Mouse (Mus musculus): Measurements from ENCODE around the gene Iqgap2. TPM values are rescaled to one million over a fixed set of nuclear protein-coding genes. Genes with fewer than 3 reads are reported as not detected.

The Iqgap2 gene
- polyA plus RNA-seq, 1 experiment from 2014 or later, result 5.2 TPM

- no peaks in the 10 kb centered on the region for H3K4me1 ChIP-seq (replicated peaks; ENCODE audit: control insufficient read depth, insufficient read depth, low read length)
- ATAC-seq (ENCODE audit: low read depth), result no peak
- H3K27me3 ChIP-seq (ENCODE audit: control insufficient read depth, insufficient read depth, low read depth, low read length), result no peaks in the 10 kb centered on the region
- WGBS, result 75% methylated on average over 5 of the region's 5 CpGs
- no peaks in the 10 kb centered on the region for H3K36me3 ChIP-seq (ENCODE audit: control insufficient read depth, insufficient read depth, low read length)
- H3K27ac ChIP-seq (ENCODE audit: low read length), result no peak overlapping the region
- H3K9ac ChIP-seq (ENCODE audit: low read length), result no peak overlapping the region
- no peak overlapping the region for H3K4me2 ChIP-seq (ENCODE audit: low read depth, low read length)
- H3K9me3 ChIP-seq (ENCODE audit: control insufficient read depth, low read length), result no peaks in the 10 kb centered on the region
- no peak overlapping the region for H3K4me3 ChIP-seq (ENCODE audit: low read length)
These were observed 137.4 kb downstream of the Iqgap2 start for GRCm38 (mm10) chr13:95754285-95754684.

GRCm38 (mm10) chr13:95752386-95752785, 139.3 kb downstream of the Iqgap2 start:
- Histone ChIP-seq H3K9ac (ENCODE audit: low read length) (no peak overlapping the region), H3K4me2 (ENCODE audit: low read depth, low read length) (no peak overlapping the region), H3K27me3 (ENCODE audit: control insufficient read depth, insufficient read depth, low read depth, low read length) (no peaks in the 10 kb centered on the region), H3K36me3 (ENCODE audit: control insufficient read depth, insufficient read depth, low read length) (no peaks in the 10 kb centered on the region), H3K9me3 (ENCODE audit: control insufficient read depth, low read length) (no peaks in the 10 kb centered on the region), H3K27ac (ENCODE audit: low read length) (no peak overlapping the region), H3K4me1 (replicated peaks; ENCODE audit: control insufficient read depth, insufficient read depth, low read length) (peaks cover 2% of the 10 kb centered on the region; the same call in 1 of the 2 replicates), H3K4me3 (ENCODE audit: low read length) (no peak overlapping the region)
- ATAC-seq (ENCODE audit: low read depth), result no peak
- 76% methylated on average over 9 of the region's 9 CpGs for WGBS

- Histone ChIP-seq H3K9me3 (ENCODE audit: control insufficient read depth, low read length) (no peaks in the 10 kb centered on the region), H3K27ac (ENCODE audit: low read length) (no peak overlapping the region), H3K27me3 (ENCODE audit: control insufficient read depth, insufficient read depth, low read depth, low read length) (no peaks in the 10 kb centered on the region), H3K36me3 (ENCODE audit: control insufficient read depth, insufficient read depth, low read length) (no peaks in the 10 kb centered on the region), H3K4me2 (ENCODE audit: low read depth, low read length) (no peak overlapping the region), H3K9ac (ENCODE audit: low read length) (no peak overlapping the region), H3K4me3 (ENCODE audit: low read length) (no peak overlapping the region), H3K4me1 (replicated peaks; ENCODE audit: control insufficient read depth, insufficient read depth, low read length) (peaks cover 37% of the 10 kb centered on the region)
- WGBS, result 52% methylated on average over 11 of the region's 11 CpGs
- no peak for ATAC-seq (ENCODE audit: low read depth)
These were observed 144.2 kb downstream of the Iqgap2 start for GRCm38 (mm10) chr13:95747541-95747940.

- no peak for ATAC-seq (ENCODE audit: low read depth)
- no peak overlapping the region for H3K4me2 ChIP-seq (ENCODE audit: low read depth, low read length)
- H3K4me3 ChIP-seq (ENCODE audit: low read length), result no peak overlapping the region
- H3K27me3 ChIP-seq (ENCODE audit: control insufficient read depth, insufficient read depth, low read depth, low read length), result no peaks in the 10 kb centered on the region
- WGBS, result 60% methylated on average over 7 of the region's 7 CpGs
- no peak overlapping the region for H3K9ac ChIP-seq (ENCODE audit: low read length)
- H3K9me3 ChIP-seq (ENCODE audit: control insufficient read depth, low read length), result no peaks in the 10 kb centered on the region
- peaks cover 41% of the 10 kb centered on the region for H3K4me1 ChIP-seq (replicated peaks; ENCODE audit: control insufficient read depth, insufficient read depth, low read length)
- no peaks in the 10 kb centered on the region for H3K36me3 ChIP-seq (ENCODE audit: control insufficient read depth, insufficient read depth, low read length)
- H3K27ac ChIP-seq (ENCODE audit: low read length), result no peak overlapping the region
These were observed 144.6 kb downstream of the Iqgap2 start for GRCm38 (mm10) chr13:95747101-95747500.

GRCm38 (mm10) chr13:95746509-95746908, 145.2 kb downstream of the Iqgap2 start:
- ATAC-seq (ENCODE audit: low read depth), result no peak
- WGBS, result 3% methylated on average over 6 of the region's 6 CpGs
- Histone ChIP-seq H3K36me3 (ENCODE audit: control insufficient read depth, insufficient read depth, low read length) (no peaks in the 10 kb centered on the region), H3K27me3 (ENCODE audit: control insufficient read depth, insufficient read depth, low read depth, low read length) (no peaks in the 10 kb centered on the region), H3K4me3 (ENCODE audit: low read length) (no peak overlapping the region), H3K4me2 (ENCODE audit: low read depth, low read length) (peak overlapping the region; percentile 31), H3K9ac (ENCODE audit: low read length) (no peak overlapping the region), H3K9me3 (ENCODE audit: control insufficient read depth, low read length) (no peaks in the 10 kb centered on the region), H3K4me1 (replicated peaks; ENCODE audit: control insufficient read depth, insufficient read depth, low read length) (peaks cover 41% of the 10 kb centered on the region), H3K27ac (ENCODE audit: low read length) (no peak overlapping the region)

- Histone ChIP-seq H3K4me1 (replicated peaks; ENCODE audit: control insufficient read depth, insufficient read depth, low read length) (peaks cover 41% of the 10 kb centered on the region), H3K27ac (ENCODE audit: low read length) (peak overlapping the region; percentile 47; the same call in 1 of the 2 replicates)
- peak; percentile 73 for ATAC-seq (ENCODE audit: low read depth)
These were observed 146.3 kb downstream of the Iqgap2 start for GRCm38 (mm10) chr13:95745451-95745850.

GRCm38 (mm10) chr13:95742881-95743466, 148.7 kb downstream of the Iqgap2 start:
- Histone ChIP-seq H3K4me2 (ENCODE audit: low read depth, low read length) (no peak overlapping the region), H3K27me3 (ENCODE audit: control insufficient read depth, insufficient read depth, low read depth, low read length) (no peaks in the 10 kb centered on the region), H3K27ac (ENCODE audit: low read length) (peak overlapping the region; percentile 77; the same call in 1 of the 2 replicates), H3K9me3 (ENCODE audit: control insufficient read depth, low read length) (no peaks in the 10 kb centered on the region), H3K4me1 (replicated peaks; ENCODE audit: control insufficient read depth, insufficient read depth, low read length) (peaks cover 41% of the 10 kb centered on the region), H3K4me3 (ENCODE audit: low read length) (no peak overlapping the region), H3K9ac (ENCODE audit: low read length) (no peak overlapping the region), H3K36me3 (ENCODE audit: control insufficient read depth, insufficient read depth, low read length) (no peaks in the 10 kb centered on the region)
- ATAC-seq (ENCODE audit: low read depth), result peak; percentile 70
- 53% methylated on average over 9 of the region's 9 CpGs for WGBS

More at GRCm38 (mm10) chr13:95745451-95745850, 146.3 kb downstream of the Iqgap2 start:
- H3K27me3 ChIP-seq (ENCODE audit: control insufficient read depth, insufficient read depth, low read depth, low read length), result no peaks in the 10 kb centered on the region
- no peaks in the 10 kb centered on the region for H3K9me3 ChIP-seq (ENCODE audit: control insufficient read depth, low read length)
- no peaks in the 10 kb centered on the region for H3K36me3 ChIP-seq (ENCODE audit: control insufficient read depth, insufficient read depth, low read length)
- H3K4me3 ChIP-seq (ENCODE audit: low read length), result no peak overlapping the region
- 39% methylated on average over 4 of the region's 4 CpGs for WGBS
- no peak overlapping the region for H3K9ac ChIP-seq (ENCODE audit: low read length)
- no peak overlapping the region for H3K4me2 ChIP-seq (ENCODE audit: low read depth, low read length)

GRCm38 (mm10) chr13:95741813-95742689, 149.7 kb downstream of the Iqgap2 start:
- Histone ChIP-seq H3K27ac (ENCODE audit: low read length) (peak overlapping the region; percentile 52; the same call in 1 of the 2 replicates), H3K4me3 (ENCODE audit: low read length) (no peak overlapping the region), H3K36me3 (ENCODE audit: control insufficient read depth, insufficient read depth, low read length) (no peaks in the 10 kb centered on the region), H3K4me1 (replicated peaks; ENCODE audit: control insufficient read depth, insufficient read depth, low read length) (peaks cover 36% of the 10 kb centered on the region), H3K27me3 (ENCODE audit: control insufficient read depth, insufficient read depth, low read depth, low read length) (no peaks in the 10 kb centered on the region), H3K9me3 (ENCODE audit: control insufficient read depth, low read length) (no peaks in the 10 kb centered on the region), H3K9ac (ENCODE audit: low read length) (no peak overlapping the region), H3K4me2 (ENCODE audit: low read depth, low read length) (no peak overlapping the region; the same call in 1 of the 2 replicates)
- 75% methylated on average over 11 of the region's 11 CpGs for WGBS
- no peak for ATAC-seq (ENCODE audit: low read depth)

- ATAC-seq (ENCODE audit: low read depth), result no peak
- Histone ChIP-seq H3K4me3 (ENCODE audit: low read length) (no peak overlapping the region), H3K4me1 (replicated peaks; ENCODE audit: control insufficient read depth, insufficient read depth, low read length) (peaks cover 20% of the 10 kb centered on the region), H3K4me2 (ENCODE audit: low read depth, low read length) (no peak overlapping the region), H3K9ac (ENCODE audit: low read length) (no peak overlapping the region), H3K27me3 (ENCODE audit: control insufficient read depth, insufficient read depth, low read depth, low read length) (no peaks in the 10 kb centered on the region), H3K36me3 (ENCODE audit: control insufficient read depth, insufficient read depth, low read length) (no peaks in the 10 kb centered on the region), H3K27ac (ENCODE audit: low read length) (no peak overlapping the region), H3K9me3 (ENCODE audit: control insufficient read depth, low read length) (no peaks in the 10 kb centered on the region)
- WGBS, result 67% methylated on average over 5 of the region's 5 CpGs
These were observed 152.1 kb downstream of the Iqgap2 start for GRCm38 (mm10) chr13:95739651-95740050.
